Mouse (Mus musculus): ENCODE measurements around the gene Retnlb. TPM values are rescaled to one million over a fixed set of nuclear protein-coding genes. Genes with fewer than 3 reads are reported as not detected.

Gene Retnlb
- polyA plus RNA-seq, 1 experiment from 2014 or later, result not detected

Other genes with a start within 250 kb of the Retnlb start
- 0.26 and 5.2 TPM in 2 replicates for gene Trat1, start 44.8 kb upstream of the Retnlb start, polyA plus RNA-seq (2015; fragmentation: Nextera tagmentation; extraction: Ambion mirVana)
- gene Retnla, start 25.7 kb downstream of the Retnlb start, polyA plus RNA-seq (2015; fragmentation: Nextera tagmentation; extraction: Ambion mirVana), result not detected in 2 replicates
- gene Retnlg, start 55.8 kb downstream of the Retnlb start, polyA plus RNA-seq (2015; fragmentation: Nextera tagmentation; extraction: Ambion mirVana), result 0.37 and 1.2 TPM in 2 replicates
- gene Dzip3, start 177.3 kb downstream of the Retnlb start, polyA plus RNA-seq (2015; fragmentation: Nextera tagmentation; extraction: Ambion mirVana), result 52.1 and 57.5 TPM in 2 replicates
- gene Cip2a, start 177.3 kb downstream of the Retnlb start, polyA plus RNA-seq (2015; fragmentation: Nextera tagmentation; extraction: Ambion mirVana), result 4.3 and 9.0 TPM in 2 replicates
- gene Myh15, start 240.6 kb downstream of the Retnlb start, polyA plus RNA-seq (2015; fragmentation: Nextera tagmentation; extraction: Ambion mirVana), result 0.05 and 0.10 TPM in 2 replicates

All from neural tube, embryonic 15.5 days (tissue).